Mouse (Mus musculus) small intestine, adult 2 months (tissue): Measurements from ENCODE around the gene Foxj1. TPM values are rescaled to one million over a fixed set of nuclear protein-coding genes. Genes with fewer than 3 reads are reported as not detected.
"Not testable (repeated sequence)": the region's sequence is repeated elsewhere in the genome, so short reads cannot be mapped to it uniquely, and the experiment has no call there.

ENCODE experiments used
- H3K27ac ChIP-seq: fragments of 200-500 bp; 2 replicates; pipeline ENCODE4 v1.5.1; 2012; ENCODE audit warnings: low read depth, low read length, control low read depth, inconsistent platforms; ENCODE audit not compliant: insufficient read depth
- H3K27me3 ChIP-seq: fragments of 200-500 bp; 2 replicates; pipeline ENCODE4 v1.6.1; 2012; ENCODE audit warnings: mild to moderate bottlenecking, moderate library complexity, low read length, inconsistent platforms; ENCODE audit not compliant: control insufficient read depth, insufficient read depth
- H3K36me3 ChIP-seq: fragments of 200-500 bp; 2 replicates; pipeline ENCODE4 v1.6.1; 2012; ENCODE audit warnings: mild to moderate bottlenecking, low read length, control low read depth, inconsistent platforms; ENCODE audit not compliant: control insufficient read depth, insufficient read depth
- H3K4me1 ChIP-seq: fragments of 200-500 bp; 2 replicates; pipeline ENCODE4 v1.6.1; 2012; ENCODE audit warnings: low read length, inconsistent platforms, mixed read lengths; ENCODE audit not compliant: control insufficient read depth, insufficient read depth, insufficient read length
- H3K4me3 ChIP-seq: fragments of 200-500 bp; 2 replicates; pipeline ENCODE4 v1.5.1; 2012; ENCODE audit warnings: low read depth, mild to moderate bottlenecking, control low read depth, inconsistent platforms, low read length, moderate library complexity
- CTCF ChIP-seq: fragments of 200-500 bp; IDR thresholded peaks from 2 replicates; pipeline ENCODE4 v1.5.1; 2012; ENCODE audit warnings: low read depth, mild to moderate bottlenecking, control low read depth, inconsistent platforms, low read length, moderate library complexity, mixed read lengths; ENCODE audit not compliant: insufficient replicate concordance, insufficient read length; ENCODE audit errors: extremely low read depth
- POLR2A ChIP-seq: fragments of 200-500 bp; IDR thresholded peaks from 2 replicates; pipeline ENCODE4 v1.6.1; 2012; ENCODE audit warnings: low read depth, mild to moderate bottlenecking, control low read depth, inconsistent platforms, low read length, moderate library complexity
- WGBS: fragments of 180-500 bp; shearing (Covaris S2); methylation state at CpG from one replicate; pipeline ENCODE4 v1.1.7; 2018; 5-methylcytosine and 5-hydroxymethylcytosine counted together
- polyA plus RNA-seq: library from polyadenylated mRNA; depleted of rRNA; stranded (reverse); fragments of >200 nt; gene quantifications from 2 replicates; pipeline ENCODE4 v1.2.3, GENCODE M21; 2012

Gene Foxj1
- polyA plus RNA-seq, 1 experiment: 0.19 TPM

- H3K27me3 ChIP-seq: no peaks in the 10 kb centered on the region
- no peaks in the 10 kb centered on the region for H3K36me3 ChIP-seq
- no peak overlapping the region for H3K4me3 ChIP-seq
- TF ChIP-seq POLR2A (no peak), CTCF (no peak)
- 55% methylated on average over 5 of the region's 5 CpGs for WGBS
- H3K27ac ChIP-seq: no peak overlapping the region
- H3K4me1 ChIP-seq: peaks cover 5% of the 10 kb centered on the region; the same call in 1 of the 2 replicates
Observed at GRCm38 (mm10) chr11:116369633-116370032, 34.4 kb upstream of the Foxj1 start.

- no peaks in the 10 kb centered on the region for H3K27me3 ChIP-seq
- 87% methylated on average over 14 of the region's 14 CpGs for WGBS
- TF ChIP-seq POLR2A (no peak), CTCF (no peak)
- no peak overlapping the region for H3K27ac ChIP-seq
- H3K4me3 ChIP-seq: no peak overlapping the region
- H3K4me1 ChIP-seq: peaks cover 5% of the 10 kb centered on the region; the same call in 1 of the 2 replicates
- no peaks in the 10 kb centered on the region for H3K36me3 ChIP-seq
Observed at GRCm38 (mm10) chr11:116369051-116369450, 33.9 kb upstream of the Foxj1 start.

GRCm38 (mm10) chr11:116368116-116368515 is 32.9 kb upstream of the Foxj1 start:
- no peaks in the 10 kb centered on the region for H3K36me3 ChIP-seq
- no peak overlapping the region for H3K27ac ChIP-seq
- H3K27me3 ChIP-seq: no peaks in the 10 kb centered on the region
- H3K4me1 ChIP-seq: peaks cover 5% of the 10 kb centered on the region; the same call in 1 of the 2 replicates
- no peak overlapping the region for H3K4me3 ChIP-seq
- 22% methylated on average over 9 of the region's 9 CpGs for WGBS
- TF ChIP-seq POLR2A (no peak), CTCF (peak; percentile 75; the same call in 1 of the 2 replicates)

- Histone ChIP-seq H3K36me3 (no peaks in the 10 kb centered on the region), H3K4me1 (peaks cover 5% of the 10 kb centered on the region; the same call in 1 of the 2 replicates), H3K27me3 (no peaks in the 10 kb centered on the region), H3K27ac (no peak overlapping the region), H3K4me3 (no peak overlapping the region)
- TF ChIP-seq POLR2A: no peak
- TF ChIP-seq CTCF: no peak
- 97% methylated on average over 1 of the region's 1 CpGs for WGBS
Observed at GRCm38 (mm10) chr11:116366647-116367046, 31.4 kb upstream of the Foxj1 start.

- H3K27ac ChIP-seq: no peak overlapping the region
- H3K4me1 ChIP-seq: peaks cover 5% of the 10 kb centered on the region; the same call in 1 of the 2 replicates
- no peak overlapping the region for H3K4me3 ChIP-seq
- TF ChIP-seq CTCF: no peak
- no peak for TF ChIP-seq POLR2A
- WGBS: 92% methylated on average over 2 of the region's 2 CpGs
- H3K27me3 ChIP-seq: no peaks in the 10 kb centered on the region
- no peaks in the 10 kb centered on the region for H3K36me3 ChIP-seq
Observed at GRCm38 (mm10) chr11:116366124-116366523, 30.9 kb upstream of the Foxj1 start.

- 41% methylated on average over 13 of the region's 13 CpGs for WGBS
- H3K4me3 ChIP-seq: no peak overlapping the region
- no peak overlapping the region for H3K27ac ChIP-seq
- TF ChIP-seq CTCF (no peak), POLR2A (no peak)
- no peaks in the 10 kb centered on the region for H3K36me3 ChIP-seq
- no peaks in the 10 kb centered on the region for H3K27me3 ChIP-seq
- peaks cover 5% of the 10 kb centered on the region; the same call in 1 of the 2 replicates for H3K4me1 ChIP-seq
Observed at GRCm38 (mm10) chr11:116365432-116365831, 30.2 kb upstream of the Foxj1 start.

- 83% methylated on average over 11 of the region's 11 CpGs for WGBS
- no peak for TF ChIP-seq POLR2A
- no peak for TF ChIP-seq CTCF
- Histone ChIP-seq H3K4me1 (peaks cover 2% of the 10 kb centered on the region; the same call in 1 of the 2 replicates), H3K36me3 (no peaks in the 10 kb centered on the region), H3K27ac (no peak overlapping the region), H3K4me3 (no peak overlapping the region), H3K27me3 (no peaks in the 10 kb centered on the region)
Observed at GRCm38 (mm10) chr11:116362015-116362414, 26.8 kb upstream of the Foxj1 start.

GRCm38 (mm10) chr11:116360915-116361314 is 25.7 kb upstream of the Foxj1 start:
- WGBS: 100% methylated on average over 5 of the region's 5 CpGs
- not testable (repeated sequence) for H3K4me3 ChIP-seq, H3K27me3 ChIP-seq, H3K27ac ChIP-seq, H3K36me3 ChIP-seq, H3K4me1 ChIP-seq
